Mouse (Mus musculus) regulatory T cell (primary cell): ENCODE data around the gene Vps11.
"Not testable (repeated sequence)": the region's sequence is repeated elsewhere in the genome, so short reads cannot be mapped to it uniquely, and the experiment has no call there.

Experiments used
- in situ Hi-C: fragments of 300-600 bp; cut with MboI, MseI; formaldehyde crosslinking; loops from one replicate; pipeline ENCODE4 v1.15.1; 2025; ENCODE audit warnings: high pct_unique_total_duplicates

The Vps11 gene

DNA sequence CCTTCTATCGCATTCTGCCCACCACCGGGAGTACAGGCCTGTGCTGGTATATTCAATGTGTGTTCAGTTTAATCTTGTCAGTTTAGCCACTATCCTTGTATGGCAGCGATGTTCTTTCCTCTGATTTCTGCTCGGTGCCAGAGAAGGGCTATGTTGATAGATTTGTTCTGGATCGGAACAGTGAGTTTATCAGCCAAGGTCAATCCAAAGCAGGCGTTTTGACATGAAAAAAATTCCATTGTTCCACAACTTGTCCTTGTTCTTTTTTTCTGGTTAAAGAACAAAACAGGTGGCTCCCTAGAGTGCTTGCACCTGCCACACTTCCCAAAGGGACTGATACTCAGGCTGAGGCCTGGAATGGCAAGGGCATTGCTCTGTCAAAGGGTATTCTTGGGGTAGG is 14.7 kb upstream of the Vps11 start:
- in situ Hi-C loops: no loop called here

GRCm38 (mm10) chr9:44373386-44373785 is 11.9 kb upstream of the Vps11 start:
- in situ Hi-C loops: no loop called here

DNA sequence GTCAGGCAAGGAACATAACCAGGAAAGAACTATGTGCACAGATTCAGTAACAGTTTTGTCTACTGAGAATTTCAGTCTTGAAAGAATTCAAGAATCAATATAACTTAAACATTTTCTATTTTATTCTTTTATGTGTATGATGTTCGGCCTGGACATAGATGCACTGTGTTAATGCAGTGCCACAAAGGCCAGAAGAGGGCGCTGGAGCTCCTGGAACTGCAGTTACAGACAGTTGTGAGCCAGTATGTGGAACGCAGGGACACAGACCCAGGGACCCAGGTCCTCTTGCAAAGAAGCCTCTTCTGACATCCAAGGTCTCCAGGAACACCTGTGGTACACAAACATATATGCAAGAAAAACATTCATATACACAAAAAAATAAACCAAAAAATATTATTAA is 3.0 kb upstream of the Vps11 start:
- in situ Hi-C loops: no loop called here

GRCm38 (mm10) chr9:44361931-44362330 is 461 bp upstream of the Vps11 start:
- in situ Hi-C loops: not testable (repeated sequence)

DNA sequence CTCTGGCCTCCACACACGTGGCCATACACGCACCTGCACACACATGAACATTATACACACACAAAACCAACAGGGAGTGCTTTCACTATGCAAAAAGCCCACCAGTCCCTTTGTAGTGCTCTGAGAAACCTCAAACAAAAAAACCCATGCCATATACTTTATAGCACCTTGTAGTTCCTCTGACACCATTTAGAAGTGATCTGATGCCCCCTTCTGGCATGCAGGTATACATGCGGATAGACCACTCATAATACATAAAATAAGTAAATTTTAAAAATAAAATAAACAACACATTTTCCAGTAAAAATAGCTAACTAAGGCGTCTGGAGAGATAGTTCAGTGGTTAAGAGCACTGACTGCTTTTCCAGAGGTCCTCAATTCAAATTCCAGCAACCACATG is 4.3 kb downstream of the Vps11 start:
- in situ Hi-C loops: no loop called here

DNA sequence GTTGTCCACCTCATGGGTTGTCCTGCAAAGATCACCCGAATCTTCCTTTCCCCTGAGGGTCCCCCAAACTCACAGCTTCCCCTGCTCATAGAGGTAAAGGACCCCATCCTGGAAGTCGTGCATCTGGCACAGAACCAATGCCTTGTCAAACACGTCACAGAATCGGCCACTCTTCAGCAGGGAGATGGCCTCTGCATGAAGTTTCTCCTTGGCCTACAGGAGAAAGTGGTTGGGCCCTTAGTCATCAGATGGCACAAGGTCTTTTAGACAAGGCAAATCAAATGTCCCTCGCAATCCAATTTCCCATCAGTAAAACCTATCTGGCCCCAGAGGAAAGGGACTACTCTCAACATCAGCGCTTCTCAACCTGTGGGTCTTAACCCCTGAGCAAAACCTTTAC is 8.3 kb downstream of the Vps11 start:
- in situ Hi-C loops: no loop called here

- in situ Hi-C loops: no loop called here
These were observed 9.1 kb downstream of the Vps11 start for GRCm38 (mm10) chr9:44352337-44352736.

DNA sequence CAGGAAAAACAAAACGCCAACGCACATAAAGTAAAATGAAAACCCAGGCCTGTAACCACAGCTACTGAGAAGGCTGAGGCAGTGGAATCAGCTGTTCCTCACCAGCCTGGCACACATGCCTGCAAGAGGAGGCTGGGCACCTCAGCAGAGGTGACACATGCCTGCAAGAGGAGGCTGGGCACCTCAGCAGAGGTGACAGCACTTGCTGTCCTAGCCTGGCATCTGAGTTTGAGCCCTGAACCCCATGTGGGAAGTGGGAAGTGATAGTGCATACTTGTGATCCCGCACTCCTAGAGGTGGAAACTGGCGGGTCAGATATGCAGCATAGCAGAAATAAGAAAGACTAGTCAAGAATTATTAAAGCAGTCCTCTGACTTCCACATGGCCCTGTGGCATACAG is 10.1 kb downstream of the Vps11 start:
- in situ Hi-C loops: no loop called here

DNA sequence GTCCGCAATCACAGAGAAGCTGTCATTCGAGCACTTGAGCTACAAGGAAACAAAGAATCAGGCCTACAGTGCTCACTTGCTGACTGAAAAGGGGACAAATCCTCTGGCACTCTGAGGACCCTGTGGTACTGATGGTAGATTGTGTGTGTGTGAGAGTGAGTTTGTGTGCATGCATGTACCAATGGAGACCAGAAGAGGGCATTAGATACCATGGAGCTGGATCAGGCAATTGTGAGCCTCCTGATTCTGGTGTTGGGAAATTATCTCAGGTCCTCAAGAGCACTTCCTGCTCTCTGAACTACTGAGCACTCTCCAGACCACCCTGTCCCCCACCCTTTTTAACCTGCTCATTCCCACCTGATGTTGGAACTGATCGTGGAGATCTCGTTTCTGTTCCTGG is 12.9 kb downstream of the Vps11 start:
- in situ Hi-C loops: no loop called here

DNA sequence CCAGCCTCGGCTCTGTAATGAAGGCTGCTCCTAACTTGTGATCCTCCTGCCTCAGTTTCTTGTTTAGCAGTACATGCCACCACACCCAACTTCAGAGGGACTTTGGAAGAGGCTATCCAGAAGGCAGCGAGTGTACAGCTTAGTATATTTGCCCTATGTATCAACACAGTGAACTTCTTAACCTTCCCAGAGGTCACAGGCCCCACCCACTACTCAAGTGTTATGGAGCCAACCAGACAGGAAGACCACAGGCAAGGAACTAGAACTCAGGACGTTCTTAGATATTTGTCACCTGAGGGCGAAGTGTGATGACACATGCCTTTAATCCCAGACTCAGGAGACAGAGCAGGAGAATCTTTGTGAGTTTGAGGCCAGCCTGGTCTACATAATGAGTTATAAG is 13.8 kb downstream of the Vps11 start:
- in situ Hi-C loops: no loop called here

GRCm38 (mm10) chr9:44347166-44347565 is 14.3 kb downstream of the Vps11 start:
- in situ Hi-C loops: no loop called here

- in situ Hi-C loops: no loop called here
These were observed 15.7 kb downstream of the Vps11 start for GRCm38 (mm10) chr9:44345570-44346433.

DNA sequence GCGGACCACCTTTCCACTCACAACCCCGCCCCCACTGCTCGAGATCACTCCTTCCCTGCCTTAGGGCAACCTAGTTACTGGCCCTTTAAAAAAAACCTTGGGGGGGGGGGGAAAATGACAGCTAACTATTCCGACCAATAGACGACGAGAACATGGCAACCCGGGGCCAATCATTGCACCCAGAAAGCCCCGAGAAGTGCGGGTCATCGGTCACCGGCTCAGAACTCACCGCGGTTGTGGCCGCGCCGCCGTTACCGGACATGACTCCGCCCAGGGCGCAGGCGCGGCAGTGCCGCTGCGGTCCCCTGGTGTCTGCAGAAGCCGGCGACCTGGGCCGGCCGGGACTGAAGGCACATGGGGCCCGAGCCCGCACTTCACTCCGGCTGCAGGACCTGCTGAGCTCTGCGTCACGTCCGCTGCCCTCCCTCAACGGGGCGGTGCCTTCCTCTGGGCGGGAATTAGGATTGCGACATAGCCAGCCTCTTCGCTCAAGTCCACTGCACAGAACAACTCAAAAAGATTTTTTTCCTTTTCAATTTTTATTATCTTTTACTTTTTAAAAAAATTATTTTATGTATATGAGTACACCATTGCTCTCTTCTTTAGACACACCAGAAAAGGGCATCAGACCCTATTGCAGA is 17.6 kb downstream of the Vps11 start, which contains the start of gene Hmbs:
Gene Hmbs, minus strand, starts transcription at position 448 of the 641 bp plus-strand sequence.
- in situ Hi-C loops: no loop called here

- in situ Hi-C loops: no loop called here
These were observed 18.2 kb downstream of the Vps11 start for GRCm38 (mm10) chr9:44343290-44343689.

GRCm38 (mm10) chr9:44342605-44343004 is 18.9 kb downstream of the Vps11 start:
- in situ Hi-C loops: no loop called here

- in situ Hi-C loops: no loop called here
These were observed 19.3 kb downstream of the Vps11 start for GRCm38 (mm10) chr9:44342173-44342572.

DNA sequence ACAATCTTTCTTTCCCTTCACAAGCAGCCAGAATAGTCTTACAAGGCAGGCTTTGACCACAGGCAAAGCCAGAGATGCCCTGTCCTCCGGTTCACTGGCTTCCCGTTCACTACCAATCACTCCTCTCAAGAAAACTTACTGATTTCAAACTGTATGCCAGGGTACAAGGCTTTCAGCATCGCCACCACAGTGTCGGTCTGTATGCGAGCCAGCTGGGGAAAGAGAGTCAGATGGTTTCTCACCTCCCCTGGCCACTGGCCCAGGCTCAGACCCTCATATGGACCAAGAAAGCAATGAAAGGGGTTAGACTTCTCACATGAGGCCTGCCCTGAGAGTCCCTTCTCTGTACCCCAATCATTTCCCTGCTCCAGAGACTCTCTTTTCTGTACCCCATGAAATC is 20.0 kb downstream of the Vps11 start:
- in situ Hi-C loops: no loop called here

GRCm38 (mm10) chr9:44338574-44338973 is 22.9 kb downstream of the Vps11 start:
- in situ Hi-C loops: loop anchor here (5.0 kb wide), 1 partner anchor 44 kb away; no protein-coding TSS in a partner anchor

- in situ Hi-C loops: loop anchor here (5.0 kb wide), 1 partner anchor 45 kb away; no protein-coding TSS in a partner anchor
These were observed 23.9 kb downstream of the Vps11 start for GRCm38 (mm10) chr9:44337436-44338169.

DNA sequence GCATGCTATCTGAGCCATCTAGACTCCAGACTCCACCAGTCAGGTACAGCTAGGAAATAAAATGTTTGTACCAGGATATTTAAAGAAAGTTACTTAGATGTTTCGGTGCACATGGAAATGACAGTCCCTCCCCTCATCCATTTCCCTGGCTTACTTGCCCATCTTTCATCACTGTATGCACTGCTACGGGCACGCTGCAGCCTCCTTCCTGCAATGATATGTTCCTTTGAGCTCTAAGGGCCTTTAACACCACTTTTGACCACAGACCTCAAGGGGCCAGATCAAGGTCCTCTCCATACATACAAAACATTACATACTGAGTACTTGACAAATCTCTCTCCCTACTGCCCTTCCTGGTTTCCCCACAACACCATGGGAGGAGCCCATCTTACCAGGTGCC is 24.5 kb downstream of the Vps11 start:
- in situ Hi-C loops: loop anchor here (5.0 kb wide), 1 partner anchor 45 kb away; no protein-coding TSS in a partner anchor

GRCm38 (mm10) chr9:44336513-44336912 is 25.0 kb downstream of the Vps11 start:
- in situ Hi-C loops: loop anchor here (5.0 kb wide), 1 partner anchor 46 kb away; no protein-coding TSS in a partner anchor

- in situ Hi-C loops: loop anchor here (5.0 kb wide), 1 partner anchor 46 kb away; no protein-coding TSS in a partner anchor
These were observed 25.4 kb downstream of the Vps11 start for GRCm38 (mm10) chr9:44336093-44336406.
